Comparison of ENCODE assay signal across 11 mouse cellular contexts in the genomic region with DNA sequence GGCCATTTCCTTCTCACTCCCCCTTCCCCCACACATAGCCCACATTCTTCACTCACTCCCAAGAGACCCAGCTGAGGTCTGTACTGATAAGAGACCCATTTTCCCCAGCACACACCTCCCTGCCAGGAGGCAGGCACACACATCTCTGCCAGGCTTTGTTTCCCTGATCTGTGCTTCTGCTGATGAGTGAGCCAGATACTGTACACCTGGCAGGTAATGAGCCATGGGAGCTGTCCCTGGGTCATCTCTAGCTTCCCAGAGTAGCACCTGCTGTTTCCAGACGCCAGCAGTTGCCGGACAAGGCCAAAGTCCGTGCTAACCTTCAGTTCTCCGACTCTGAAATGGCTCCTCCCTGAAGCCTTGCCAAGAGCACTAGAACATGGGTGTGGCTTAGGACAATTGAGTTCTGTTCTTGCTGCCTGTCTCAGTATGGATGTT. TPM values are rescaled to one million over a fixed set of nuclear protein-coding genes. Genes with fewer than 3 reads are reported as not detected.
DNase-seq lines count a peak whose midpoint lies in the region; ATAC-seq and TF ChIP-seq lines count a peak whose summit lies in the region.
"Had no signal": no experiment of that assay in that cellular context is flagged by ENCODE, and none has a peak within 500 bp of the region (broad histone marks: within the 10 kb centered on the region; RNA-seq: fewer than 3 reads in every experiment).

No protein-coding gene starts in this region.

- peak; percentile 97 for ATAC-seq in intestine, embryonic 16.5 days
- ATAC-seq in lung, postnatal 0 days: peak; percentile 93
- ATAC-seq: forebrain, embryonic 13.5 days had no signal

- no peaks in the 10 kb centered on the region for H3K27me3 ChIP-seq in intestine, embryonic 16.5 days (replicated peaks; ENCODE audit: control insufficient read depth, insufficient read depth, low read length)
- no peaks in the 10 kb centered on the region for H3K27me3 ChIP-seq in lung, postnatal 0 days (replicated peaks; ENCODE audit: insufficient read depth, low read length)
- H3K27me3 ChIP-seq in thymus, adult 2 months (ENCODE audit: control insufficient read depth, insufficient read depth, low read length): no peaks in the 10 kb centered on the region
- H3K27me3 ChIP-seq: forebrain, embryonic 13.5 days had no signal

- TF ChIP-seq EP300 in lung, postnatal 0 days (IDR thresholded peaks at IDR 0.05): no peak

- no peak for TF ChIP-seq POLR2A in thymus, adult 2 months (IDR thresholded peaks at IDR 0.05; ENCODE audit: control insufficient read depth, extremely low read depth, insufficient read depth, low read length, poor library complexity)

- no peaks in the 10 kb centered on the region for H3K9me3 ChIP-seq in intestine, embryonic 16.5 days (ENCODE audit: control insufficient read depth, low read length)
- no peaks in the 10 kb centered on the region for H3K9me3 ChIP-seq in lung, postnatal 0 days (ENCODE audit: low read length)
- H3K9me3 ChIP-seq: forebrain, embryonic 13.5 days had no signal

- no peaks in the 10 kb centered on the region for H3K36me3 ChIP-seq in intestine, embryonic 16.5 days (ENCODE audit: control insufficient read depth, insufficient read depth, low read length)
- no peaks in the 10 kb centered on the region for H3K36me3 ChIP-seq in lung, postnatal 0 days (ENCODE audit: insufficient read depth, low read length)
- no peaks in the 10 kb centered on the region for H3K36me3 ChIP-seq in thymus, adult 2 months (ENCODE audit: control insufficient read depth, insufficient read depth, low read length)

- no peak overlapping the region; the same call in 1 of the 2 replicates for H3K9ac ChIP-seq in intestine, embryonic 16.5 days (ENCODE audit: low read depth, low read length)
- no peak overlapping the region for H3K9ac ChIP-seq in lung, postnatal 0 days (replicated peaks; ENCODE audit: low read depth)
- H3K9ac ChIP-seq: forebrain, embryonic 13.5 days had no signal

- no peak overlapping the region for H3K4me3 ChIP-seq in intestine, embryonic 16.5 days (ENCODE audit: low read length)
- H3K4me3 ChIP-seq in lung, postnatal 0 days (ENCODE audit: low read depth, low read length): no peak overlapping the region
- no peak overlapping the region for H3K4me3 ChIP-seq in thymus, adult 2 months (ENCODE audit: control insufficient read depth, insufficient read depth, low read length)
- H3K4me3 ChIP-seq: forebrain, embryonic 13.5 days had no signal

- H3K4me2 ChIP-seq in intestine, embryonic 16.5 days (ENCODE audit: low read depth, low read length): peak overlapping the region; percentile 30; the same call in 1 of the 2 replicates
- no peak overlapping the region for H3K4me2 ChIP-seq in lung, postnatal 0 days (replicated peaks; ENCODE audit: low read depth, low read length)
- H3K4me2 ChIP-seq: forebrain, embryonic 13.5 days had no signal

- peak overlapping the region; percentile 80 for H3K27ac ChIP-seq in intestine, embryonic 16.5 days (ENCODE audit: low read length)
- H3K27ac ChIP-seq in lung, postnatal 0 days (ENCODE audit: low read length): peak overlapping the region; percentile 38; the same call in 1 of the 2 replicates
- no peak overlapping the region for H3K27ac ChIP-seq in thymus, adult 2 months (ENCODE audit: control insufficient read depth, insufficient read depth, low read length)
- H3K27ac ChIP-seq: forebrain, embryonic 13.5 days had no signal

- 23% methylated on average over 4 of the region's 4 CpGs for WGBS in intestine, embryonic 16.5 days
- 3% methylated on average over 4 of the region's 4 CpGs for WGBS in lung, postnatal 0 days
- WGBS in thymus, adult 2 months: 79% methylated on average over 4 of the region's 4 CpGs

- no peak for TF ChIP-seq CTCF in lung, postnatal 0 days (IDR thresholded peaks at IDR 0.05)
- TF ChIP-seq CTCF in thymus, adult 2 months (IDR thresholded peaks at IDR 0.05; ENCODE audit: borderline replicate concordance, control insufficient read depth, extremely low read depth, insufficient read depth, low read length, poor library complexity): no peak

- H3K4me1 ChIP-seq in intestine, embryonic 16.5 days (ENCODE audit: control insufficient read depth, insufficient read depth, low read length): 0 out of 2 replicates have a peak, but pooled peaks cover 3% of the 10 kb centered on the region
- no peaks in the 10 kb centered on the region for H3K4me1 ChIP-seq in lung, postnatal 0 days (ENCODE audit: insufficient read depth, low read depth, low read length)
- no peaks in the 10 kb centered on the region for H3K4me1 ChIP-seq in thymus, adult 2 months (replicated peaks; ENCODE audit: control insufficient read depth, insufficient read depth, low read length)
- H3K4me1 ChIP-seq: forebrain, embryonic 13.5 days had no signal

- DNase-seq in adrenal gland, postnatal 14 days: peak; percentile 61
- DNase-seq in fat pad, adult 2 months (ENCODE audit: extremely low read depth, low read depth, low spot score): peak; percentile 78
- peak; percentile 72 for DNase-seq in lung, postnatal 0 days (ENCODE audit: low spot score)
- DNase-seq in cerebellum, postnatal 14 days: no peak
- no peak for DNase-seq in frontal cortex, postnatal 25 days (ENCODE audit: low spot score in 2 of 2)
- DNase-seq in thymus, adult 2 months: no peak
- DNase-seq in layer of hippocampus, postnatal 25 days (ENCODE audit: extremely low spot score in 1 of 2, low spot score in 1 of 2): no peak
- DNase-seq: layer of hippocampus, postnatal 36 days had no signal

RNA-seq across cellular contexts. Expression of gene Dsp, which starts 19.6 kb away (rescaled TPM):
- 0.94 and 3.7 TPM in 2 replicates for total RNA-seq in adrenal gland, postnatal 14 days (2021)
- 8.4 TPM in 2 replicates for polyA plus RNA-seq in intestine, embryonic 16.5 days (2015; fragmentation: Nextera tagmentation; extraction: Ambion mirVana)
- 5.5 and 7.0 TPM in 2 replicates for polyA plus RNA-seq in lung, postnatal 0 days (2015; fragmentation: Nextera tagmentation; extraction: Ambion mirVana)
- polyA plus RNA-seq in thymus, adult 2 months (2012; rRNA removed): 10.2 and 10.6 TPM in 2 replicates
- total RNA-seq in layer of hippocampus, postnatal 25 days (2021): 10 to 100 TPM; 11.5 to 14.2 TPM
- total RNA-seq: MEL had no signal

RNA-seq across cellular contexts. Expression of gene Snrnp48, which starts 34.0 kb away (rescaled TPM):
- total RNA-seq in adrenal gland, postnatal 14 days (2021): 24.6 and 26.1 TPM in 2 replicates
- 27.3 and 30.9 TPM in 2 replicates for polyA plus RNA-seq in intestine, embryonic 16.5 days (2015; fragmentation: Nextera tagmentation; extraction: Ambion mirVana)
- polyA plus RNA-seq in lung, postnatal 0 days (2015; fragmentation: Nextera tagmentation; extraction: Ambion mirVana): 24.0 and 24.8 TPM in 2 replicates
- polyA plus RNA-seq in thymus, adult 2 months (2012; rRNA removed): 65.1 and 69.5 TPM in 2 replicates
- total RNA-seq in layer of hippocampus, postnatal 25 days (2021): 10 to 100 TPM; 19.0 to 25.2 TPM

Comparison
In these comparisons a context has a peak if more than half of its experiments do, and no peak if none do; other contexts are left out.
1. DNase-seq: peak in adrenal gland, postnatal 14 days (single experiment), fat pad, adult 2 months (single experiment) and lung, postnatal 0 days (single experiment); none in cerebellum, postnatal 14 days (0 of 2), frontal cortex, postnatal 25 days (0 of 2), thymus, adult 2 months (single experiment) and layer of hippocampus, postnatal 25 days (0 of 2).